Mouse (Mus musculus): Measurements from ENCODE around the gene Gli3. TPM values are rescaled to one million over a fixed set of nuclear protein-coding genes. Genes with fewer than 3 reads are reported as not detected.

Gli3 gene
- total and polyA plus RNA-seq, 2 experiments from 2014 or later: 3.4 to 6.4 TPM

DNA sequence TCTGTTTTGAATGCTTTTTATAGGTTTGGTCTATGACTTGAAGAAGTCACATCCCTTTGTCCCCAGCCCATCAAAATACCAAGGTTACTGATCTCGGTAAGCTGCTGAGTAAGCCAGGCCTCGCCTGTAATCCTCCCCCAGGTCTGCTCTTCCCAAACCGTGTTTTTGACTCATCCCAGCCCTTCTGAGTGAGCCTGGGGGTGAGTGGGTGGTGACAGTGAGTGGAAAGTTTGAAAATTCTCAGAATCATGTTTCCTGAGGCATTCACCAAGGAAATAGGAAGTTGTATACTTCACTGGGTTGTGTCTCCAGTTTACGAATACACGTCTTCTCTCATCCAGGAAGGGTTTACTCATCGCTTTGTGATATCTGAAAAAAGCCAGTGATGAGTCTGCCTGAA is 314.6 kb downstream of the Gli3 start:
- 80% methylated on average over 6 of the region's 6 CpGs for WGBS
- Histone ChIP-seq H3K9me3 (ENCODE audit: low read length) (no peaks in the 10 kb centered on the region), H3K9ac (no peak overlapping the region), H3K27me3 (ENCODE audit: insufficient read depth, low read length) (no peaks in the 10 kb centered on the region), H3K4me2 (ENCODE audit: low read depth) (no peak overlapping the region), H3K36me3 (ENCODE audit: insufficient read depth) (no peaks in the 10 kb centered on the region), H3K27ac (ENCODE audit: low read depth, low read length) (no peak overlapping the region), H3K4me1 (ENCODE audit: insufficient read depth) (no peaks in the 10 kb centered on the region), H3K4me3 (ENCODE audit: low read depth, low read length) (no peak overlapping the region)
- TF ChIP-seq CTCF (IDR thresholded peaks at IDR 0.05; ENCODE audit: low read depth): no peak
- ATAC-seq (no peak), DNase-seq (no peak)

Data from forebrain, postnatal 0 days (tissue).